Mouse (Mus musculus): ENCODE results near the gene Txnip.

DNA sequence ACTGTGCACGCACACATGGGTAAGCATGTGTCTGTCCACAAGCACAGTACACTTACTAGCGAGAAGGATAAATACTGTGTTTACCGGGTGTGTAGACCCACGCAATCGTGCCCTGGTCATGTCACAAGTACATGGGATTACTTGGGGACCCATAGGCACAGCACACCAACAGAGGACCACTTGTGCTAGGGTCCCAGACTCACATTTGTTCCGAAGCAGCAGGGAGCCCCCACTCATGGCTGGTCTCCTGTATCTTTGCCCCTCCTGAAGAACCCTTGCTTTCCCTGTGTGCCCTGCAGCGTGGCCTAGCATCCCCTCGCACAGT is 41.3 kb downstream of the Txnip start:
- TF ChIP-seq POLR2A (IDR thresholded peaks at IDR 0.05; ENCODE audit: borderline replicate concordance, control insufficient read depth, low read depth, low read length) (no peak), CTCF (IDR thresholded peaks at IDR 0.05; ENCODE audit: control insufficient read depth, insufficient read depth, low read length) (no peak)
